8 mouse cellular contexts compared by ENCODE assay signal in genomic region chr15:91574492-91574891, GRCm38 (mm10). TPM values are rescaled to one million over a fixed set of nuclear protein-coding genes. Genes with fewer than 3 reads are reported as not detected.
A peak's percentile ranks its signal among the peaks of the same experiment; 100 is the strongest.
DNase-seq lines count a peak whose midpoint lies in the region; ATAC-seq and TF ChIP-seq lines count a peak whose summit lies in the region.
"Had no signal": no experiment of that assay in that cellular context is flagged by ENCODE, and none has a peak within 500 bp of the region (broad histone marks: within the 10 kb centered on the region; RNA-seq: fewer than 3 reads in every experiment).

No protein-coding gene starts in this region.

- TF ChIP-seq CTCF in E14TG2a.4 (conservative IDR thresholded peaks at IDR 0.05; ENCODE audit: low read length), result peak; percentile 57

- no peaks in the 10 kb centered on the region for H3K36me3 ChIP-seq in E14TG2a.4 (ENCODE audit: insufficient read depth, low read length)
- H3K36me3 ChIP-seq in splenic B cell, adult 2 months (ENCODE audit: control insufficient read depth, insufficient read depth, low read length, poor library complexity, severe bottlenecking), result no peaks in the 10 kb centered on the region
- H3K36me3 ChIP-seq: limb, embryonic 12.5 days had no signal

- peak; percentile 36 for DNase-seq in WW6 (ENCODE audit: low read depth, low spot score)
- DNase-seq in heart, adult 8-10 months (ENCODE audit: low spot score), result peak; percentile 73
- peak; percentile 74 to 76 for DNase-seq in layer of hippocampus, postnatal 36 days
- DNase-seq in mesoderm, embryonic 11.5 days (ENCODE audit: low read depth, low spot score), result peak; percentile 83
- peak; percentile 82 for DNase-seq in splenic B cell, adult 2 months (ENCODE audit: low read depth, low spot score)

- H3K9me3 ChIP-seq in E14TG2a.4 (ENCODE audit: low read length), result no peaks in the 10 kb centered on the region; the same call in 1 of the 2 replicates
- H3K9me3 ChIP-seq: limb, embryonic 12.5 days had no signal

- H3K4me3 ChIP-seq in E14TG2a.4 (replicated peaks; ENCODE audit: low read length), result no peak overlapping the region
- H3K4me3 ChIP-seq: limb, embryonic 12.5 days had no signal

- H3K27me3 ChIP-seq in E14TG2a.4 (ENCODE audit: insufficient read depth, low read length), result peaks cover 28% of the 10 kb centered on the region
- H3K27me3 ChIP-seq in splenic B cell, adult 2 months (ENCODE audit: control insufficient read depth, insufficient read depth, low read length, poor library complexity, severe bottlenecking), result peaks cover 1% of the 10 kb centered on the region

- peak; percentile 48; the same call in 1 of the 2 replicates for ATAC-seq in common myeloid progenitor, adult 5-6 weeks (replicated peaks; ENCODE audit: low read depth, poor library complexity, severe bottlenecking)

- H3K4me1 ChIP-seq in E14TG2a.4 (replicated peaks; ENCODE audit: low read depth, low read length), result peaks cover 15% of the 10 kb centered on the region

RNA-seq across cellular contexts. Expression of gene Slc2a13, which starts 1.4 kb away (rescaled TPM):
- total RNA-seq in common myeloid progenitor, adult 5-6 weeks (2017), result 0.27 TPM in 1 of 2 replicates, not detected in the other
- 1 to 10 TPM in 3 of 4 experiments, under 1 TPM in 1; 0.97 to 1.4 (median 1.2) TPM for total RNA-seq in heart, adult 8-10 months (2022)
- total RNA-seq in layer of hippocampus, postnatal 36 days (2021), result 10 to 100 TPM; 72.1 to 72.8 TPM

Comparison
In these comparisons a context has a peak if more than half of its experiments do, and no peak if none do; other contexts are left out.
1. RNA of gene Slc2a13, which starts 1.4 kb away (total RNA-seq): 72.1 to 72.8 TPM in layer of hippocampus, postnatal 36 days; 0.97 to 1.4 TPM in heart, adult 8-10 months and 0.27 TPM in common myeloid progenitor, adult 5-6 weeks; every median in the first group is over 10 times any median in the second.
2. Peak in every context shown above with its lines, with median percentiles within 50 percentile points of each other: DNase-seq.